Mouse (Mus musculus) hindbrain, embryonic 12.5 days (tissue): ENCODE data around the gene Gm28038. TPM values are rescaled to one million over a fixed set of nuclear protein-coding genes. Genes with fewer than 3 reads are reported as not detected.

Source experiments
- ATAC-seq: fragments of 200-750 bp; cut with Nextera tagmentation; 2 replicates; pipeline ENCODE4 v1.8.0; 2017; ENCODE audit warnings: moderate TSS enrichment; ENCODE audit not compliant: low FRiP score
- H3K27ac ChIP-seq: fragments of 300-500 bp; sonication (generic); 2 replicates; pipeline ENCODE4 v1.5.1; 2016; ENCODE audit warnings: mild to moderate bottlenecking
- H3K27me3 ChIP-seq: fragments of 300-500 bp; sonication (generic); 2 replicates; pipeline ENCODE4 v1.6.1; 2016; ENCODE audit warnings: mild to moderate bottlenecking
- H3K36me3 ChIP-seq: fragments of 300-500 bp; sonication (generic); 2 replicates; pipeline ENCODE4 v1.6.1; 2016; ENCODE audit warnings: mild to moderate bottlenecking
- H3K4me1 ChIP-seq: fragments of 300-500 bp; sonication (generic); 2 replicates; pipeline ENCODE4 v1.6.1; 2016
- H3K4me2 ChIP-seq: fragments of 300-500 bp; sonication (generic); replicated peaks from 2 replicates; pipeline ENCODE4 v1.6.1; 2016; ENCODE audit warnings: mild to moderate bottlenecking
- H3K4me3 ChIP-seq: fragments of 300-500 bp; sonication (generic); 2 replicates; pipeline ENCODE4 v1.5.1; 2016; ENCODE audit warnings: mild to moderate bottlenecking
- H3K9ac ChIP-seq: fragments of 300-500 bp; sonication (generic); 2 replicates; pipeline ENCODE4 v1.6.1; 2016; ENCODE audit warnings: mild to moderate bottlenecking, moderate library complexity
- H3K9me3 ChIP-seq: fragments of 300-500 bp; sonication (generic); replicated peaks from 2 replicates; pipeline ENCODE4 v1.6.1; 2016; ENCODE audit warnings: mild to moderate bottlenecking
- WGBS: fragments of 180-500 bp; shearing (Covaris S2); methylation state at CpG from one replicate; pipeline ENCODE4 v1.1.7; 2016; 5-methylcytosine and 5-hydroxymethylcytosine counted together
- polyA plus RNA-seq: library from polyadenylated mRNA; unstranded; fragments of >200 nt; fragmentation: Nextera tagmentation; extraction: Ambion mirVana; gene quantifications from 2 replicates; pipeline ENCODE4 v1.2.1, GENCODE M21; 2016

Gene Gm28038
- polyA plus RNA-seq, 1 experiment from 2014 or later: not detected

GRCm38 (mm10) chr2:30309351-30309750, 28.5 kb downstream of the Gm28038 start:
- WGBS: 87% methylated on average over 3 of the region's 3 CpGs
- Histone ChIP-seq H3K4me1 (no peaks in the 10 kb centered on the region), H3K9ac (no peak overlapping the region), H3K4me2 (no peak overlapping the region), H3K27me3 (no peaks in the 10 kb centered on the region), H3K36me3 (peaks cover 94% of the 10 kb centered on the region), H3K9me3 (no peaks in the 10 kb centered on the region), H3K27ac (no peak overlapping the region), H3K4me3 (no peak overlapping the region)
- ATAC-seq: no peak

- WGBS: 98% methylated on average over 2 of the region's 2 CpGs
- Histone ChIP-seq H3K9ac (no peak overlapping the region), H3K36me3 (peaks cover 94% of the 10 kb centered on the region), H3K4me2 (no peak overlapping the region), H3K4me3 (no peak overlapping the region), H3K4me1 (no peaks in the 10 kb centered on the region), H3K9me3 (no peaks in the 10 kb centered on the region), H3K27me3 (no peaks in the 10 kb centered on the region), H3K27ac (no peak overlapping the region)
- ATAC-seq: no peak
Measured at GRCm38 (mm10) chr2:30311481-30311880, 30.6 kb downstream of the Gm28038 start.

GRCm38 (mm10) chr2:30316136-30316535, 35.3 kb downstream of the Gm28038 start:
- 90% methylated on average over 4 of the region's 4 CpGs for WGBS
- Histone ChIP-seq H3K36me3 (peaks cover 90% of the 10 kb centered on the region), H3K27ac (no peak overlapping the region)

GRCm38 (mm10) chr2:30316955-30317354, 36.1 kb downstream of the Gm28038 start:
- ATAC-seq: no peak
- Histone ChIP-seq H3K9me3 (no peaks in the 10 kb centered on the region), H3K4me1 (no peaks in the 10 kb centered on the region), H3K4me2 (no peak overlapping the region), H3K27me3 (no peaks in the 10 kb centered on the region), H3K36me3 (peaks cover 92% of the 10 kb centered on the region), H3K9ac (no peak overlapping the region), H3K4me3 (no peak overlapping the region), H3K27ac (no peak overlapping the region)
- 96% methylated on average over 5 of the region's 5 CpGs for WGBS

More at GRCm38 (mm10) chr2:30316136-30316535, 35.3 kb downstream of the Gm28038 start:
- H3K9me3 ChIP-seq: no peaks in the 10 kb centered on the region
- H3K27me3 ChIP-seq: no peaks in the 10 kb centered on the region
- no peak overlapping the region for H3K4me2 ChIP-seq
- ATAC-seq: no peak
- no peak overlapping the region for H3K9ac ChIP-seq
- H3K4me1 ChIP-seq: no peaks in the 10 kb centered on the region
- H3K4me3 ChIP-seq: no peak overlapping the region

- Histone ChIP-seq H3K9ac (no peak overlapping the region), H3K4me3 (no peak overlapping the region), H3K9me3 (no peaks in the 10 kb centered on the region), H3K4me2 (no peak overlapping the region), H3K4me1 (no peaks in the 10 kb centered on the region), H3K27ac (no peak overlapping the region), H3K27me3 (no peaks in the 10 kb centered on the region), H3K36me3 (peaks cover 92% of the 10 kb centered on the region)
- no peak for ATAC-seq
- WGBS: 92% methylated on average over 4 of the region's 4 CpGs
Measured at GRCm38 (mm10) chr2:30319260-30319659, 38.4 kb downstream of the Gm28038 start.

- Histone ChIP-seq H3K4me2 (no peak overlapping the region), H3K9me3 (no peaks in the 10 kb centered on the region), H3K9ac (no peak overlapping the region), H3K4me1 (no peaks in the 10 kb centered on the region), H3K27ac (no peak overlapping the region), H3K27me3 (no peaks in the 10 kb centered on the region), H3K4me3 (no peak overlapping the region), H3K36me3 (peaks cover 91% of the 10 kb centered on the region)
- WGBS: 92% methylated on average over 7 of the region's 7 CpGs
- no peak for ATAC-seq
Measured at GRCm38 (mm10) chr2:30323111-30323510, 42.3 kb downstream of the Gm28038 start.

GRCm38 (mm10) chr2:30325296-30325695, 44.5 kb downstream of the Gm28038 start:
- WGBS: 96% methylated on average over 5 of the region's 5 CpGs
- Histone ChIP-seq H3K27me3 (no peaks in the 10 kb centered on the region), H3K4me3 (no peak overlapping the region), H3K9ac (no peak overlapping the region), H3K36me3 (peaks cover 96% of the 10 kb centered on the region), H3K9me3 (no peaks in the 10 kb centered on the region), H3K27ac (no peak overlapping the region), H3K4me2 (no peak overlapping the region), H3K4me1 (no peaks in the 10 kb centered on the region)
- no peak for ATAC-seq

- Histone ChIP-seq H3K4me2 (no peak overlapping the region), H3K27ac (no peak overlapping the region), H3K4me3 (no peak overlapping the region), H3K9ac (no peak overlapping the region), H3K9me3 (no peaks in the 10 kb centered on the region), H3K4me1 (no peaks in the 10 kb centered on the region), H3K27me3 (no peaks in the 10 kb centered on the region), H3K36me3 (peaks cover 96% of the 10 kb centered on the region)
- WGBS: 94% methylated on average over 7 of the region's 7 CpGs
- ATAC-seq: no peak
Measured at GRCm38 (mm10) chr2:30327276-30327675, 46.4 kb downstream of the Gm28038 start.

- Histone ChIP-seq H3K4me1 (no peaks in the 10 kb centered on the region), H3K9me3 (no peaks in the 10 kb centered on the region), H3K4me3 (no peak overlapping the region), H3K36me3 (peaks cover 96% of the 10 kb centered on the region), H3K9ac (no peak overlapping the region), H3K27me3 (no peaks in the 10 kb centered on the region), H3K4me2 (no peak overlapping the region), H3K27ac (no peak overlapping the region)
- no peak for ATAC-seq
- 94% methylated on average over 3 of the region's 3 CpGs for WGBS
Measured at GRCm38 (mm10) chr2:30328791-30329190, 47.9 kb downstream of the Gm28038 start.

- ATAC-seq: no peak
- Histone ChIP-seq H3K4me3 (no peak overlapping the region), H3K27ac (no peak overlapping the region), H3K4me1 (no peaks in the 10 kb centered on the region), H3K27me3 (no peaks in the 10 kb centered on the region), H3K36me3 (peaks cover 94% of the 10 kb centered on the region), H3K4me2 (no peak overlapping the region), H3K9ac (no peak overlapping the region), H3K9me3 (no peaks in the 10 kb centered on the region)
- 97% methylated on average over 2 of the region's 2 CpGs for WGBS
Measured at GRCm38 (mm10) chr2:30335324-30335723, 54.5 kb downstream of the Gm28038 start.

GRCm38 (mm10) chr2:30336174-30336915, 55.5 kb downstream of the Gm28038 start:
- H3K4me1 ChIP-seq: no peaks in the 10 kb centered on the region
- H3K9me3 ChIP-seq: no peaks in the 10 kb centered on the region
- no peaks in the 10 kb centered on the region for H3K27me3 ChIP-seq
- no peak overlapping the region for H3K4me3 ChIP-seq
- no peak for ATAC-seq
- no peak overlapping the region for H3K9ac ChIP-seq
- peaks cover 94% of the 10 kb centered on the region for H3K36me3 ChIP-seq
- H3K27ac ChIP-seq: no peak overlapping the region
- 86% methylated on average over 16 of the region's 16 CpGs for WGBS
- no peak overlapping the region for H3K4me2 ChIP-seq

- Histone ChIP-seq H3K4me3 (no peak overlapping the region), H3K4me1 (no peaks in the 10 kb centered on the region), H3K4me2 (no peak overlapping the region), H3K9me3 (no peaks in the 10 kb centered on the region), H3K9ac (no peak overlapping the region), H3K27me3 (no peaks in the 10 kb centered on the region), H3K36me3 (peaks cover 95% of the 10 kb centered on the region), H3K27ac (no peak overlapping the region)
- ATAC-seq: no peak
- WGBS: 89% methylated on average over 12 of the region's 12 CpGs
Measured at GRCm38 (mm10) chr2:30337179-30337578, 56.3 kb downstream of the Gm28038 start.

GRCm38 (mm10) chr2:30342061-30342460, 61.2 kb downstream of the Gm28038 start:
- 91% methylated on average over 3 of the region's 3 CpGs for WGBS
- Histone ChIP-seq H3K4me1 (no peaks in the 10 kb centered on the region), H3K27ac (no peak overlapping the region), H3K27me3 (no peaks in the 10 kb centered on the region), H3K9me3 (no peaks in the 10 kb centered on the region), H3K9ac (no peak overlapping the region), H3K4me2 (no peak overlapping the region), H3K4me3 (no peak overlapping the region), H3K36me3 (peaks cover 95% of the 10 kb centered on the region)
- no peak for ATAC-seq
